Comparison of ENCODE assay signal across 27 mouse cellular contexts in genomic region chr11:94457001-94457400, GRCm38 (mm10). TPM values are rescaled to one million over a fixed set of nuclear protein-coding genes. Genes with fewer than 3 reads are reported as not detected.
DNase-seq lines count a peak whose midpoint lies in the region; ATAC-seq and TF ChIP-seq lines count a peak whose summit lies in the region.
"Had no signal": no experiment of that assay in that cellular context is flagged by ENCODE, and none has a peak within 500 bp of the region (broad histone marks: within the 10 kb centered on the region; RNA-seq: fewer than 3 reads in every experiment).

No protein-coding gene starts in this region.

- no peaks in the 10 kb centered on the region for H3K36me3 ChIP-seq in heart, embryonic 11.5 days (ENCODE audit: control insufficient read depth, insufficient read depth, low read length)
- H3K36me3 ChIP-seq in heart, embryonic 12.5 days = no peaks in the 10 kb centered on the region
- H3K36me3 ChIP-seq in liver, embryonic 14.5 days (replicated peaks; ENCODE audit: control insufficient read depth, insufficient read depth, low read depth) = no peaks in the 10 kb centered on the region
- H3K36me3 ChIP-seq: intestine, embryonic 15.5 days; stomach, embryonic 15.5 days had no signal

- peaks cover 11% of the 10 kb centered on the region for H3K27me3 ChIP-seq in heart, embryonic 11.5 days (ENCODE audit: control insufficient read depth, insufficient read depth, low read length)
- peaks cover 60% of the 10 kb centered on the region for H3K27me3 ChIP-seq in heart, embryonic 12.5 days (replicated peaks)
- no peaks in the 10 kb centered on the region for H3K27me3 ChIP-seq in liver, embryonic 14.5 days (ENCODE audit: control insufficient read depth, insufficient read depth, low read length)
- H3K27me3 ChIP-seq: embryonic facial prominence, embryonic 13.5 days; forebrain, embryonic 13.5 days; hindbrain, embryonic 15.5 days; intestine, embryonic 15.5 days; limb, embryonic 13.5 days; midbrain, embryonic 15.5 days; neural tube, embryonic 15.5 days; stomach, embryonic 15.5 days had no signal

- 72% methylated on average over 15 of the region's 15 CpGs for WGBS in heart, embryonic 11.5 days (ENCODE audit: insufficient replicate concordance)
- 73% methylated on average over 15 of the region's 15 CpGs for WGBS in heart, embryonic 12.5 days
- whole genome bisulfite sequencing in liver, embryonic 14.5 days (ENCODE audit: insufficient replicate concordance) = 76% methylated on average over 15 of the region's 15 CpGs

- H3K4me3 ChIP-seq in heart, embryonic 11.5 days (ENCODE audit: low read depth, low read length) = no peak overlapping the region
- no peak overlapping the region for H3K4me3 ChIP-seq in heart, embryonic 12.5 days
- no peak overlapping the region for H3K4me3 ChIP-seq in liver, embryonic 14.5 days (ENCODE audit: insufficient read depth in 1 of 2, low read depth in 2 of 2, low read length in 2 of 2)
- H3K4me3 ChIP-seq: embryonic facial prominence, embryonic 13.5 days; forebrain, embryonic 13.5 days; hindbrain, embryonic 15.5 days; intestine, embryonic 15.5 days; layer of hippocampus, adult 2 months; left cerebral cortex, adult 2 months; limb, embryonic 13.5 days; midbrain, embryonic 15.5 days; neural tube, embryonic 15.5 days; stomach, embryonic 15.5 days had no signal

- 0 out of 2 replicates have a peak overlapping the region, but pooled peaks have one; percentile 2 for H3K4me2 ChIP-seq in heart, embryonic 11.5 days
- no peak overlapping the region for H3K4me2 ChIP-seq in heart, embryonic 12.5 days
- H3K4me2 ChIP-seq in liver, embryonic 14.5 days (ENCODE audit: low read depth) = peak overlapping the region; percentile 52
- H3K4me2 ChIP-seq: embryonic facial prominence, embryonic 13.5 days; forebrain, embryonic 13.5 days; hindbrain, embryonic 15.5 days; intestine, embryonic 15.5 days; limb, embryonic 13.5 days; midbrain, embryonic 15.5 days; neural tube, embryonic 15.5 days; stomach, embryonic 15.5 days had no signal

- no peak for TF ChIP-seq EP300 in liver, embryonic 14.5 days (IDR thresholded peaks at IDR 0.05; ENCODE audit: low read depth)

- peak; percentile 55 for DNase-seq in adrenal gland, postnatal 14 days
- DNase-seq in adrenal gland, adult 18-20 months (ENCODE audit: low spot score in 2 of 2) = no peak
- no peak for DNase-seq in liver, embryonic 14.5 days (ENCODE audit: low read depth in 3 of 3, low spot score in 3 of 3)
- no peak for DNase-seq in liver
- no peak for DNase-seq in lung, postnatal 10 days
- DNase-seq: cerebellum, adult 11 months; cerebellum, adult 9-11 months; embryo, embryonic 11 days; gastrocnemius, postnatal 10 days; heart, postnatal 4 days; kidney, adult 2 months; kidney, postnatal 36 days; lung, adult 2 months; lung, postnatal 14 days; right cerebral cortex, postnatal 25 days had no signal

- no peak overlapping the region for H3K27ac ChIP-seq in heart, embryonic 11.5 days (ENCODE audit: low read depth, low read length)
- H3K27ac ChIP-seq in heart, embryonic 12.5 days (ENCODE audit: poor library complexity, severe bottlenecking) = no peak overlapping the region
- H3K27ac ChIP-seq in liver, embryonic 14.5 days = peak overlapping the region; percentile 61
- H3K27ac ChIP-seq: embryonic facial prominence, embryonic 13.5 days; forebrain, embryonic 13.5 days; hindbrain, embryonic 15.5 days; intestine, embryonic 15.5 days; layer of hippocampus, adult 2 months; left cerebral cortex, adult 2 months; limb, embryonic 13.5 days; midbrain, embryonic 15.5 days; neural tube, embryonic 15.5 days had no signal

- ATAC-seq in heart, embryonic 11.5 days (replicated peaks; ENCODE audit: insufficient number of reproducible peaks, low FRiP score, low TSS enrichment) = no peak
- no peak for ATAC-seq in heart, embryonic 12.5 days (ENCODE audit: insufficient number of reproducible peaks, low FRiP score)
- ATAC-seq in liver, embryonic 14.5 days (ENCODE audit: insufficient read depth) = no peak
- ATAC-seq: forebrain, embryonic 13.5 days; midbrain, embryonic 15.5 days had no signal

- no peak overlapping the region for H3K9ac ChIP-seq in heart, embryonic 11.5 days (ENCODE audit: low read depth, low read length)
- no peak overlapping the region for H3K9ac ChIP-seq in heart, embryonic 12.5 days
- H3K9ac ChIP-seq in liver, embryonic 14.5 days (replicated peaks) = peak overlapping the region; percentile 43; the same call in 1 of the 2 replicates
- H3K9ac ChIP-seq: embryonic facial prominence, embryonic 13.5 days; forebrain, embryonic 13.5 days; hindbrain, embryonic 15.5 days; intestine, embryonic 15.5 days; limb, embryonic 13.5 days; midbrain, embryonic 15.5 days; neural tube, embryonic 15.5 days; stomach, embryonic 15.5 days had no signal

- no peaks in the 10 kb centered on the region for H3K9me3 ChIP-seq in heart, embryonic 11.5 days (replicated peaks; ENCODE audit: control insufficient read depth, low read length)
- no peaks in the 10 kb centered on the region for H3K9me3 ChIP-seq in heart, embryonic 12.5 days (replicated peaks)
- H3K9me3 ChIP-seq in liver, embryonic 14.5 days (ENCODE audit: control insufficient read depth, low read length) = no peaks in the 10 kb centered on the region
- H3K9me3 ChIP-seq: embryonic facial prominence, embryonic 13.5 days; forebrain, embryonic 13.5 days; hindbrain, embryonic 15.5 days; intestine, embryonic 15.5 days; limb, embryonic 13.5 days; midbrain, embryonic 15.5 days; neural tube, embryonic 15.5 days; stomach, embryonic 15.5 days had no signal

- peaks cover 7% of the 10 kb centered on the region; the same call in 1 of the 2 replicates for H3K4me1 ChIP-seq in heart, embryonic 11.5 days (ENCODE audit: control insufficient read depth, insufficient read depth, low read length)
- H3K4me1 ChIP-seq in heart, embryonic 12.5 days (replicated peaks) = peaks cover 12% of the 10 kb centered on the region
- peaks cover 12 to 27% of the 10 kb centered on the region in 2 experiments for H3K4me1 ChIP-seq in liver, embryonic 14.5 days (replicated peaks; ENCODE audit: control insufficient read depth in 2 of 2, insufficient read depth in 2 of 2, low read length in 1 of 2)
- H3K4me1 ChIP-seq: intestine, embryonic 15.5 days; stomach, embryonic 15.5 days had no signal

- no peak for TF ChIP-seq CTCF in liver, embryonic 14.5 days (IDR thresholded peaks at IDR 0.05; ENCODE audit: low read depth)

RNA-seq across cellular contexts. Expression of gene Cacna1g, which starts 17.0 kb away (rescaled TPM):
- total RNA-seq in adrenal gland, postnatal 14 days (2021) = 0.89 and 1.5 TPM in 2 replicates
- total RNA-seq in adrenal gland, adult 18-20 months (2021) = under 1 TPM; 0.32 to 0.70 TPM
- polyA plus RNA-seq in heart, embryonic 11.5 days (2014; fragmentation: Nextera tagmentation; extraction: Ambion mirVana) = 2.7 and 4.3 TPM in 2 replicates
- 1.9 and 2.7 TPM in 2 replicates for polyA plus RNA-seq in heart, embryonic 12.5 days (2016; fragmentation: Nextera tagmentation; extraction: Ambion mirVana)
- 6.1 and 7.3 TPM in 2 replicates for polyA plus RNA-seq in liver, embryonic 14.5 days (2012; rRNA removed)
- polyA plus RNA-seq in liver, embryonic 14.5 days (2014; fragmentation: Nextera tagmentation; extraction: Ambion mirVana) = 0.89 and 3.1 TPM in 2 replicates

RNA-seq across cellular contexts. Expression of gene Spata20, which starts 29.0 kb away (rescaled TPM):
- total RNA-seq in adrenal gland, postnatal 14 days (2021) = not detected in 2 replicates
- total RNA-seq in adrenal gland, adult 18-20 months (2021) = not detected
- 0.15 TPM in 1 of 2 replicates, not detected in the other for polyA plus RNA-seq in heart, embryonic 11.5 days (2014; fragmentation: Nextera tagmentation; extraction: Ambion mirVana)
- not detected in 2 replicates for polyA plus RNA-seq in heart, embryonic 12.5 days (2016; fragmentation: Nextera tagmentation; extraction: Ambion mirVana)
- not detected in 2 replicates for polyA plus RNA-seq in liver, embryonic 14.5 days (2012; rRNA removed)
- not detected in 2 replicates for polyA plus RNA-seq in liver, embryonic 14.5 days (2014; fragmentation: Nextera tagmentation; extraction: Ambion mirVana)
- total RNA-seq: gastrocnemius, postnatal 10 days had no signal

RNA-seq across cellular contexts. Expression of gene Epn3, which starts 42.8 kb away (rescaled TPM):
- 12.1 and 13.5 TPM in 2 replicates for total RNA-seq in adrenal gland, postnatal 14 days (2021)
- total RNA-seq in adrenal gland, adult 18-20 months (2021) = 10 to 100 TPM; 33.3 to 48.4 TPM
- polyA plus RNA-seq in heart, embryonic 11.5 days (2014; fragmentation: Nextera tagmentation; extraction: Ambion mirVana) = 8.2 and 9.1 TPM in 2 replicates
- polyA plus RNA-seq in heart, embryonic 12.5 days (2016; fragmentation: Nextera tagmentation; extraction: Ambion mirVana) = 14.4 and 14.5 TPM in 2 replicates
- polyA plus RNA-seq in liver, embryonic 14.5 days (2012; rRNA removed) = 0.02 and 0.04 TPM in 2 replicates
- polyA plus RNA-seq in liver, embryonic 14.5 days (2014; fragmentation: Nextera tagmentation; extraction: Ambion mirVana) = not detected in 2 replicates
